Mouse (Mus musculus): ENCODE measurements around the gene Art5. TPM values are rescaled to one million over a fixed set of nuclear protein-coding genes. Genes with fewer than 3 reads are reported as not detected.

Art5 gene
- total and polyA plus RNA-seq, 3 experiments: 0.04 TPM; not detected in 2

DNA sequence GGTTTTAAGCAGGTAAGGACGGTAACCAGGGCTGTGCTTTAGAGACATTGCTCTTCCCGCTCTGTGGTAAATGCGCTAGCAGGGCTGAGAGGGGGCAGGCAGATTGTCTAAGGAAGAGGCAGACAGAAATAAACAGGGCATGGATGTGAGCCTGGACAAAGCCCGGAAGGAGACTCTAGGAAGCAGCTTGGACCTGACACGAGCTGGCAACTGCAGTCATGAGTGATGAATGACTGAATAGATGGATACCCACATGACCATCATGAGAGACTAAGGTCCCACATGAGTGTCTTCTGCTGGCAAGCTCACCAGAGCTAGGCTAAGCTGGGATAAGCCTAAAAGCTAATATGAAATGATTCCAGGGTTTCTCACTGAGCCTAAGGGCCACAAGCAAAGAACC, 5.2 kb downstream of the Art5 start:
- Histone ChIP-seq H3K79me2 (ENCODE audit: control insufficient read depth, insufficient read depth, low read length, poor library complexity) (no peaks in the 10 kb centered on the region), H3K27ac (ENCODE audit: control insufficient read depth, low read depth, low read length) (no peak overlapping the region), H3K9ac (ENCODE audit: control insufficient read depth, low read depth, low read length, poor library complexity, severe bottlenecking) (no peak overlapping the region), H3K27me3 (ENCODE audit: control insufficient read depth in 1 of 2, insufficient read depth in 2 of 2, low read length in 2 of 2) (no peaks in the 10 kb centered on the region; a peak in 3 of 4 replicates), H3K36me3 (ENCODE audit: control insufficient read depth in 1 of 2, insufficient read depth in 2 of 2, low read length in 2 of 2) (peaks cover 0 to 3% of the 10 kb centered on the region in 2 experiments; a peak in 1 of 4 replicates), H3K4me1 (ENCODE audit: control insufficient read depth in 1 of 2, insufficient read depth in 2 of 2, low read length in 2 of 2) (peaks cover 6 to 9% of the 10 kb centered on the region in 2 experiments), H3K9me3 (replicated peaks; ENCODE audit: insufficient read depth, low read length) (no peaks in the 10 kb centered on the region), H3K4me3 (ENCODE audit: control insufficient read depth in 1 of 2, insufficient read depth in 1 of 2, low read depth in 2 of 2, low read length in 2 of 2) (no peak overlapping the region)
- no peak for DNase-seq (ENCODE audit: low read depth, low spot score)
- TF ChIP-seq ETS1 (IDR thresholded peaks at IDR 0.05; ENCODE audit: low read depth, low read length): no peak

- H3K4me1 ChIP-seq (ENCODE audit: control insufficient read depth in 1 of 2, insufficient read depth in 2 of 2, low read length in 2 of 2): peaks cover 6 to 9% of the 10 kb centered on the region in 2 experiments
- peaks cover 0 to 3% of the 10 kb centered on the region in 2 experiments; a peak in 1 of 4 replicates for H3K36me3 ChIP-seq (ENCODE audit: control insufficient read depth in 1 of 2, insufficient read depth in 2 of 2, low read length in 2 of 2)
- H3K9ac ChIP-seq (ENCODE audit: control insufficient read depth, low read depth, low read length, poor library complexity, severe bottlenecking): no peak overlapping the region
- peak; percentile 62 for DNase-seq (ENCODE audit: low read depth, low spot score)
- H3K27me3 ChIP-seq (ENCODE audit: control insufficient read depth in 1 of 2, insufficient read depth in 2 of 2, low read length in 2 of 2): no peaks in the 10 kb centered on the region; a peak in 3 of 4 replicates
- H3K4me3 ChIP-seq (ENCODE audit: control insufficient read depth in 1 of 2, insufficient read depth in 1 of 2, low read depth in 2 of 2, low read length in 2 of 2): no peak overlapping the region
- H3K79me2 ChIP-seq (ENCODE audit: control insufficient read depth, insufficient read depth, low read length, poor library complexity): no peaks in the 10 kb centered on the region
- no peak overlapping the region for H3K27ac ChIP-seq (ENCODE audit: control insufficient read depth, low read depth, low read length)
- no peaks in the 10 kb centered on the region for H3K9me3 ChIP-seq (replicated peaks; ENCODE audit: insufficient read depth, low read length)
- no peak for TF ChIP-seq ZMIZ1 (IDR thresholded peaks at IDR 0.05; ENCODE audit: low read depth, low read length)
- no peak for TF ChIP-seq POLR2A (IDR thresholded peaks at IDR 0.05; ENCODE audit: control insufficient read depth in 1 of 2, insufficient read depth in 1 of 2, low read depth in 1 of 2, low read length in 2 of 2, poor library complexity in 1 of 2)
- TF ChIP-seq CHD1 (IDR thresholded peaks at IDR 0.05; ENCODE audit: low read depth, low read length): no peak
- TF ChIP-seq TAL1 (IDR thresholded peaks at IDR 0.05; ENCODE audit: low read length): 0 out of 2 replicates have a peak, but pooled peaks have one; percentile 20
- no peak for TF ChIP-seq UBTF (IDR thresholded peaks at IDR 0.05; ENCODE audit: borderline replicate concordance, insufficient read depth, low read depth, low read length)
- TF ChIP-seq MYB (IDR thresholded peaks at IDR 0.05; ENCODE audit: low read depth, low read length): no peak
- TF ChIP-seq ZKSCAN1 (IDR thresholded peaks at IDR 0.05; ENCODE audit: low read depth, low read length): no peak
- TF ChIP-seq POLR2AphosphoS5 (IDR thresholded peaks at IDR 0.05; ENCODE audit: borderline replicate concordance, low read depth, low read length): no peak
- no peak for TF ChIP-seq JUND (IDR thresholded peaks at IDR 0.05; ENCODE audit: low read depth, low read length)
- no peak for TF ChIP-seq NELFE (IDR thresholded peaks at IDR 0.05; ENCODE audit: low read depth, low read length)
- no peak for TF ChIP-seq ZC3H11A (IDR thresholded peaks at IDR 0.05; ENCODE audit: low read depth, low read length)
- no peak for TF ChIP-seq MAFK (IDR thresholded peaks at IDR 0.05; ENCODE audit: borderline replicate concordance, low read depth, low read length)
- TF ChIP-seq NRF1 (IDR thresholded peaks at IDR 0.05; ENCODE audit: insufficient read depth, low read depth, low read length, poor library complexity, severe bottlenecking): no peak
- TF ChIP-seq MAX (IDR thresholded peaks at IDR 0.05; ENCODE audit: low read length): no peak
- TF ChIP-seq CTCF (IDR thresholded peaks at IDR 0.05 in 2 of 3, conservative IDR thresholded peaks at IDR 0.05 in 1 of 3; ENCODE audit: control insufficient read depth in 1 of 3, insufficient read depth in 1 of 3, low read depth in 2 of 3, low read length in 3 of 3, poor library complexity in 1 of 3, severe bottlenecking in 1 of 3): no peak
- peak; percentile 63 for TF ChIP-seq GATA1 (IDR thresholded peaks at IDR 0.05; ENCODE audit: low read depth, low read length)
- no peak for TF ChIP-seq POLR2AphosphoS2 (IDR thresholded peaks at IDR 0.05; ENCODE audit: low read length)
- no peak for TF ChIP-seq USF2 (IDR thresholded peaks at IDR 0.05; ENCODE audit: borderline replicate concordance in 1 of 2, insufficient read depth in 1 of 2, low read depth in 1 of 2, low read length in 2 of 2)
- TF ChIP-seq GABPA (IDR thresholded peaks at IDR 0.05; ENCODE audit: low read depth, low read length): no peak
- TF ChIP-seq ETS1 (IDR thresholded peaks at IDR 0.05; ENCODE audit: low read depth, low read length): peak; percentile 6; the same call in 1 of the 2 replicates
- peak; percentile 69; the same call in 1 of the 2 replicates for TF ChIP-seq TCF12 (IDR thresholded peaks at IDR 0.05; ENCODE audit: low read depth, low read length)
- TF ChIP-seq SMC3 (IDR thresholded peaks at IDR 0.05; ENCODE audit: low read depth, low read length): no peak
- TF ChIP-seq USF1 (IDR thresholded peaks at IDR 0.05; ENCODE audit: low read depth, low read length): peak; percentile 22; the same call in 1 of the 2 replicates
- TF ChIP-seq SIN3A (IDR thresholded peaks at IDR 0.05; ENCODE audit: low read length): no peak
- peak; percentile 49 to 62; a peak in 3 of 4 replicates for TF ChIP-seq EP300 (IDR thresholded peaks at IDR 0.05; ENCODE audit: low read depth in 1 of 2, low read length in 2 of 2)
- no peak for TF ChIP-seq MAZ (IDR thresholded peaks at IDR 0.05; ENCODE audit: low read depth, low read length)
- no peak for TF ChIP-seq MEF2A (IDR thresholded peaks at IDR 0.05; ENCODE audit: extremely low read depth, insufficient replicate concordance, low read depth, low read length, poor library complexity, severe bottlenecking)
- TF ChIP-seq MXI1 (IDR thresholded peaks at IDR 0.05; ENCODE audit: low read depth, low read length): no peak
- TF ChIP-seq CHD2 (IDR thresholded peaks at IDR 0.05; ENCODE audit: low read length): no peak
- TF ChIP-seq RAD21 (IDR thresholded peaks at IDR 0.05; ENCODE audit: low read depth, low read length): no peak
- TF ChIP-seq KAT2A (conservative IDR thresholded peaks at IDR 0.05; ENCODE audit: low read depth, low read length): no peak
- no peak for TF ChIP-seq HCFC1 (IDR thresholded peaks at IDR 0.05; ENCODE audit: low read depth, low read length)
These were observed 5.7 kb downstream of the Art5 start for GRCm38 (mm10) chr7:102103555-102103954.
